Mouse (Mus musculus) G1E (cell line): Measurements from ENCODE around the gene Zfp74. TPM values are rescaled to one million over a fixed set of nuclear protein-coding genes. Genes with fewer than 3 reads are reported as not detected.

Source experiments
- ATAC-seq: 2 replicates; pipeline ENCODE4 v1.8.0; 2016; ENCODE audit warnings: mild to moderate bottlenecking; ENCODE audit not compliant: insufficient number of reproducible peaks, poor library complexity, low FRiP score, severe bottlenecking; ENCODE audit errors: extremely low read depth
- DNase-seq: peaks from one replicate; pipeline ENCODE4 v3.0.0; 2012; ENCODE audit warnings: low spot score
- H3K27me3 ChIP-seq: 2 replicates; pipeline ENCODE4 v1.6.1; 2012; ENCODE audit warnings: mild to moderate bottlenecking, low read length, inconsistent platforms; ENCODE audit not compliant: insufficient read depth
- H3K36me3 ChIP-seq: replicated peaks from 2 replicates; pipeline ENCODE3; 2012; ENCODE audit warnings: mild to moderate bottlenecking, inconsistent platforms
- H3K4me1 ChIP-seq: 2 replicates; pipeline ENCODE4 v1.6.1; 2012; ENCODE audit warnings: low read depth, low read length, inconsistent platforms, mixed read lengths; ENCODE audit not compliant: insufficient read depth
- H3K4me3 ChIP-seq: 2 replicates; pipeline ENCODE4 v1.5.1; 2012; ENCODE audit warnings: low read depth, mild to moderate bottlenecking, inconsistent platforms, low read length, moderate library complexity, mixed read lengths
- H3K9me3 ChIP-seq: replicated peaks from 2 replicates; pipeline ENCODE4 v1.6.1; 2012; ENCODE audit warnings: inconsistent platforms
- CTCF ChIP-seq: IDR thresholded peaks from 2 replicates; pipeline ENCODE4 v1.5.1; 2012; ENCODE audit warnings: low read depth, low read length, inconsistent platforms, mixed read lengths
- GATA1 ChIP-seq: IDR thresholded peaks from 2 replicates; pipeline ENCODE4 v1.6.1; 2012; ENCODE audit warnings: borderline replicate concordance, low read length, inconsistent platforms, mixed read lengths
- GATA2 ChIP-seq: IDR thresholded peaks from 2 replicates; pipeline ENCODE4 v1.6.1; 2012; ENCODE audit warnings: low read depth, low read length, inconsistent platforms, borderline replicate concordance
- POLR2AphosphoS5 ChIP-seq: IDR thresholded peaks from 2 replicates; pipeline ENCODE4 v1.6.1; 2012; ENCODE audit warnings: low read depth, low read length, inconsistent platforms; ENCODE audit not compliant: insufficient replicate concordance
- TAL1 ChIP-seq: conservative IDR thresholded peaks from 2 replicates; pipeline ENCODE4 v1.6.1; 2012; ENCODE audit warnings: low read depth, low read length, inconsistent platforms, mixed read lengths
- polyA plus RNA-seq: library from polyadenylated mRNA; stranded (reverse); fragments of >175 nt; gene quantifications from 2 replicates; pipeline ENCODE4 v1.2.3, GENCODE M21; 2012
- total RNA-seq, 2 experiments: library from RNA; stranded (forward) in 1 of 2; stranded (reverse) in 1 of 2; fragments of 200-1000 nt in 1 of 2; fragments of >200 nt in 1 of 2; fragmentation: Nextera tagmentation in 1 of 2; gene quantifications; 2 replicates each; pipeline ENCODE4 v1.2.3; 2014 to 2017

Zfp74 gene
- total and polyA plus RNA-seq, 3 experiments, result 7.8 to 26.9 (median 9.8) TPM

DNA sequence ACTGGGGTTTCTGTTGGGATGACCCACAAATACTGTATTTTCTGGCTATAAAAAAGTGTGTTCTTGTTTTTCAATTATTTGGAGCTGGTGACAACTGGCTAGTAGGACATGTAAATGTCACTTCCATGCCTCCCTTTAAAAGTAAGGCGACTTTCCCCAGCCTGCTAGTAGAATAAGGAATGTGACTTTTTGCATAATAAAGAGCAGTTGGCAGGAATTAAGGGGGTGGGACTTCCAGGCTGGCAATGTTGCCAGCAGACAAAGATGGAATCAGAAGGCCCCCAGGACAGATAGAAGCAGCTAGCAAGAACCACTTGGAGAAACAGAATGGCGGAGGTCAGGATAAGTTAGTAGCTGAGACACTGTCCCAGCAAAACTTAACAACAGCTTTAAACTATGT lies 43.6 kb downstream of the Zfp74 start:
- peaks cover 19% of the 10 kb centered on the region for H3K4me1 ChIP-seq
- H3K36me3 ChIP-seq, result peaks cover 29% of the 10 kb centered on the region
- ATAC-seq, result no peak
- H3K4me3 ChIP-seq, result no peak overlapping the region
- H3K9me3 ChIP-seq, result peaks cover 2% of the 10 kb centered on the region
- DNase-seq, result no peak
- no peak for TF ChIP-seq GATA1
- no peaks in the 10 kb centered on the region for H3K27me3 ChIP-seq

DNA sequence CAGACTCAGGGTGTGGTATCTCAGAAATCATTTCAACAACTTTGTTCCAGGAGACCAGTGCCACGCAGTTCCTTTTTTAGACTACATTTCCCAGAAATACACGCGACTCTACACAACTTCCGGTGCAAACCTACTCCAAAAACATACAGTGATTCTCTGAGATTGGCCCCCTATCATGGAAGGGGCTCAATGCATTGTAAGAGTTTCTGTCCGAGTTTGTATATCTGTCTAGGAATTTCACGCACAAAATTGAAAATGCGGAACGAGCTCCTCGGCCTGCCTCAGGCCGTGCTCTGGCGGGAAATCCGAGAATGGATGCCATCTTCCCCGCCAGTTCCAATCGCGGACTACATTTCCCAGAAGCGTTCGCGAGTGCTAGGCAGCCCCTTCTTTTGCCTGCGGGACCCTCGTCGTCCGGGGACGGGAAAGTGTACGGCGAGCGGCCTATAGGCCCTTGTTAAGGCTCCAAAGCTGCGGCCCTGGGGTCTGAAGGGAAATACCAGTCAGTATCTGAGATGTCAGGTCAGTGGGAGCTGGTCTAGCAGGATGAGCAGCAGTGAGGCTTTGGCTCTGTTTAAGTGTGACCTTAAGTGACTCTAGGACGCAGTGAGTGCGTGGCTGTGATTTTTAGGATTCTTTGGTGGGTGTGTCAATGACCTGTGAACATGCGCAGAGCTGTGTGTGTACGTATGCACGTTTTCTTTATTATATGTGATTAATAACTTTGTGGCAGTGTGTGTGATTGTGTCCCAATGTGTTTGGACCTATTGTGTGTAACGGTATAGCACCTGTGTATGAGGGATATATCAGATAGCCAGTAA lies 45.5 kb downstream of the Zfp74 start, which contains the start of gene Zfp383:
Zfp383 (plus strand) TSS at position 94 of the 821 bp plus-strand sequence.
- peak; percentile 70 for ATAC-seq
- TF ChIP-seq CTCF (no peak), GATA1 (no peak), GATA2 (no peak), TAL1 (no peak), POLR2AphosphoS5 (no peak)
- peaks cover 20% of the 10 kb centered on the region for H3K36me3 ChIP-seq

DNA sequence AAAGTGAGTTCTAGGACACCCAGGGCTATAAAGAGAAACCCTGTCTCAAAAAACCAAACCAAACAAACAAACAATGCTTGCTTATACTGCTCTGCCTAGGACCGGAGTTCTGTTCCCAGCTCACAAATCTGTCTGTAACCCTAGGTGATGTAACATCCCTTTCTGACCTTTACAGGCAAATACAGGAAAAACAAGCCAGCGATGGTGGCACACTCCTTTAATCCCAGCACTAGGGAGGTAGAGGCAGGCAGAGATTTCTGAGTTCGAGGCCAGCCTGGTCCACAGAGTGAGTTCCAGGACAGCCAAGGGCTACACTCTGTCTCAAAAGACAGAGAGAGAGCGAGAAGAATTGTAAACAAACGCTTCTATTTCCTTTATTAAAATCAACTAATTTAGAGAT lies 46.7 kb downstream of the Zfp74 start:
- ATAC-seq, result no peak
- no peaks in the 10 kb centered on the region for H3K9me3 ChIP-seq
- peaks cover 19% of the 10 kb centered on the region for H3K4me1 ChIP-seq
- H3K27me3 ChIP-seq, result no peaks in the 10 kb centered on the region
- no peak for DNase-seq
- no peak overlapping the region for H3K4me3 ChIP-seq
- H3K36me3 ChIP-seq, result peaks cover 22% of the 10 kb centered on the region
- TF ChIP-seq CTCF (no peak), POLR2AphosphoS5 (no peak), TAL1 (no peak), GATA1 (no peak), GATA2 (no peak)

More for the DNA sequence above, 45.5 kb downstream of the Zfp74 start, which contains the start of gene Zfp383:
- peaks cover 19% of the 10 kb centered on the region for H3K4me1 ChIP-seq
- no peaks in the 10 kb centered on the region for H3K27me3 ChIP-seq
- peak; percentile 61 for DNase-seq
- no peaks in the 10 kb centered on the region for H3K9me3 ChIP-seq
- H3K4me3 ChIP-seq, result peak within 1 kb of the TSS; percentile 75

DNA sequence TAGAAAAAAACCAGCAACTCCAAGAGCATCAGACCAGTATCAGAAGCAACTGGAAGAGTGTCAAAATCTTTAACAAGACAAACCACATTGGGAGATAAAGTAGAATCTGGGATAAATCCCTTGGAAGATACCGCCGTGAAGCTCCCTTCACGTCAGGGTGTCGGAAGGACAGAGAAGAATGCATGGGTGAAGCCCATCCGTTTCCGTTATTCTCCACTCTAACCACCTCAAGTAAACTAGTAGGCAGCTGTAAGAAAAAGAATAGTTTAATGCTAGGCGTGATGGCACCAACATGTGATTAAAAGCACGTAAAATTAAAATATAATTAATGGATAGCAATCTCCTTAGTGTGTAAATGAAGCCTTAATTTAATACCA lies 47.2 kb downstream of the Zfp74 start:
- Histone ChIP-seq H3K27me3 (no peaks in the 10 kb centered on the region), H3K4me1 (peaks cover 19% of the 10 kb centered on the region), H3K9me3 (no peaks in the 10 kb centered on the region), H3K36me3 (peaks cover 18% of the 10 kb centered on the region), H3K4me3 (no peak overlapping the region)
- DNase-seq (no peak), ATAC-seq (no peak)
- TF ChIP-seq CTCF (no peak), TAL1 (no peak), POLR2AphosphoS5 (no peak), GATA1 (no peak), GATA2 (no peak)

DNA sequence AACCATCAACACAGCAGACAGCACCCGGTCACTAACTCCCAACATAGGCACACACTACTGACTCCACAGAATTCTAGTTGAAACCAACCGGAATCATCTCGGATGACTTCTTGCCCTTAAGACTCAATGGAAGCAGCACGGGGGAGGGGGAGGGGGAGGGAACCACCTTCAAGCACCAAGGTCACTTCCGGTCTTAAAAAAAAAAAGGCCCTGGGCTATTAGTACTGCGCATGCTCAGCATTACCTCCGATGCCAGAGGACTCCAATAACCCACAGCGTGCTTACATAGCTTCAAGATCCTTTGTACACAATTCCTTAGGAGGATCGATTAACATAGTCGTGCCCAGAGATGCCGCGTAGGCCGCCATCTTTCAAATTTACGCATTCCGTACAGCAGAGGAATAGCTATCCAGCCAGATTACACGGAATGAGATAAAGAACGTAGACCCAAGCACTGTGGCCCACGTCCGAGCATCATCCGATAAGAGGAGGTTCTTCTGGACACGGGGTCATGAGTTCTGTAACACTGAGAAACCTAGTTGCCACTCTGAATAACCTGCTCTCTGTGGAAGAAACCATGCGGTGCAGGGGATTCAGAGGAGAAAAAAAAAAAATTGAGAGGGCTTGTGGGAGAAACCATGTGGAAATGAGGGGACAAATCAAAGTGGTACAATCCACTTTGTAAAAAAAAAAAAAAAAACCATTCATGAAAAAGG lies 47.8 kb downstream of the Zfp74 start, which contains the start of gene Zfp27:
Zfp27 (minus strand) TSS at position 607 of the 716 bp plus-strand sequence.
- H3K9me3 ChIP-seq, result no peaks in the 10 kb centered on the region
- ATAC-seq (peak; percentile 69), DNase-seq (peak; percentile 70)
- peaks cover 19% of the 10 kb centered on the region for H3K4me1 ChIP-seq
- peak within 1 kb of the TSS; percentile 70 for H3K4me3 ChIP-seq
- H3K27me3 ChIP-seq, result no peaks in the 10 kb centered on the region
- H3K36me3 ChIP-seq, result peaks cover 21% of the 10 kb centered on the region
- TF ChIP-seq CTCF, result no peak
- TF ChIP-seq TAL1, result no peak

DNA sequence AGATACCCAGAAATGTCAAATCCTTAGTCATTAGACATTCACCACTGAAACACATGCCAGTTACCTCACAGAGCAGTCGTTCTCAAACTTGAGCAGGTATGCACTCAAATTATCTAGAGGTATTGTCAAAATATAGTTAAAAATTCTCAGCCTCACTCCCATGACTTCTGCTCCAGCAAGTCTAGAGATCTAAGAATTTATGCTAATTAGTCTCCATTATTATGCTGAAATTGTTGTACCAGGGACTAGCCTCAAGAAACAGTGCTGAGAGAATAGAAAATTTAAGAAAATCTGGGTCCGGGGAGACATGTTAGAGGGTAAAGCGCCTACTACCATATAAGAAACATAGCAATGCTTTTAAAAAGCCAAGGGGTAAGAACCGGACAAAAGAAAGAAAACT lies 49.8 kb downstream of the Zfp74 start:
- no peaks in the 10 kb centered on the region for H3K9me3 ChIP-seq
- H3K4me3 ChIP-seq, result no peak overlapping the region
- no peak for DNase-seq
- H3K27me3 ChIP-seq, result no peaks in the 10 kb centered on the region
- peaks cover 19% of the 10 kb centered on the region for H3K4me1 ChIP-seq
- ATAC-seq, result no peak
- peaks cover 36% of the 10 kb centered on the region for H3K36me3 ChIP-seq
- TF ChIP-seq POLR2AphosphoS5 (no peak), GATA2 (no peak), TAL1 (no peak), GATA1 (no peak), CTCF (no peak)

DNA sequence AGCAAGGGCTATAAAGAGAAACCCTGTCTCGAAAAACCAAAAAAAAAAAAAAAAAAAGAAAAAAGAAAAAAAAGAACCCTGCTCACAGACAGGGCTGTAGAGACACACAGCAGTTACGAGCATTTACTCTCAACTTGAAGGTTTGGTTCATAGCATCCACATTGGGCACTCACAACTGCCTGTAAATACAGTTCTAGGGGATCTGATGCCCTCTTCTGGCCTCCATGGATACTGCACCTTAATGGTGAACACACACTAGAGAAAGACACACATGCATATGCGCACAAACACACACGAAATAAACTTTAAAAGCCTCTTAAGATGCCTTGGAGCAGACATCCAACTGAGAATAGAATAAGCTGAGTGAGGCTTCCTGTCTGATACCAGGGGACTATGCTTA lies 55.5 kb downstream of the Zfp74 start:
- peaks cover 31% of the 10 kb centered on the region for H3K9me3 ChIP-seq
- no peaks in the 10 kb centered on the region for H3K27me3 ChIP-seq
- TF ChIP-seq TAL1 (no peak), GATA2 (no peak), POLR2AphosphoS5 (no peak), GATA1 (no peak), CTCF (no peak)
- no peaks in the 10 kb centered on the region for H3K4me1 ChIP-seq
- ATAC-seq (no peak), DNase-seq (no peak)
- no peak overlapping the region for H3K4me3 ChIP-seq
- H3K36me3 ChIP-seq, result peaks cover 76% of the 10 kb centered on the region
